Mouse (Mus musculus) lung, embryonic 14.5 days (tissue): ENCODE measurements around the gene Tdrd7. TPM values are rescaled to one million over a fixed set of nuclear protein-coding genes. Genes with fewer than 3 reads are reported as not detected.
A peak's percentile ranks its signal among the peaks of the same experiment; 100 is the strongest.

Experiments
- ATAC-seq: fragments of 200-750 bp; cut with Nextera tagmentation; 2 replicates; pipeline ENCODE4 v1.8.0; 2017; ENCODE audit warnings: mild to moderate bottlenecking, moderate TSS enrichment, moderate library complexity; ENCODE audit not compliant: insufficient read depth
- DNase-seq: peaks from one replicate; pipeline ENCODE4 v3.0.0-alpha.2; 2015
- H3K27ac ChIP-seq: fragments of 300-500 bp; sonication (generic); 2 replicates; pipeline ENCODE4 v1.5.1; 2014; ENCODE audit warnings: low read depth, mild to moderate bottlenecking, moderate library complexity
- H3K27me3 ChIP-seq: fragments of 300-500 bp; sonication (generic); 2 replicates; pipeline ENCODE4 v1.6.1; 2014; ENCODE audit warnings: low read length, control low read depth; ENCODE audit not compliant: insufficient read depth
- H3K36me3 ChIP-seq: fragments of 300-500 bp; sonication (generic); 2 replicates; pipeline ENCODE4 v1.6.1; 2014; ENCODE audit warnings: control low read depth; ENCODE audit not compliant: insufficient read depth
- H3K4me1 ChIP-seq: fragments of 300-500 bp; sonication (generic); 2 replicates; pipeline ENCODE4 v1.6.1; 2014; ENCODE audit warnings: antibody characterized with exemption, control low read depth; ENCODE audit not compliant: insufficient read depth
- H3K4me2 ChIP-seq: fragments of 300-500 bp; sonication (generic); 2 replicates; pipeline ENCODE4 v1.6.1; 2014; ENCODE audit warnings: mild to moderate bottlenecking
- H3K4me3 ChIP-seq: fragments of 300-500 bp; sonication (generic); 2 replicates; pipeline ENCODE4 v1.5.1; 2014; ENCODE audit warnings: low read depth, low read length
- H3K9ac ChIP-seq: fragments of 300-500 bp; sonication (generic); 2 replicates; pipeline ENCODE4 v1.6.1; 2014
- H3K9me3 ChIP-seq: fragments of 300-500 bp; sonication (generic); 2 replicates; pipeline ENCODE4 v1.6.1; 2016; ENCODE audit warnings: low read depth, low read length, control low read depth
- CTCF ChIP-seq: IDR thresholded peaks from 2 replicates; pipeline ENCODE4 v1.5.1; 2016; ENCODE audit warnings: antibody characterized with exemption, low read depth
- WGBS: fragments of 180-500 bp; shearing (Covaris S2); extraction: QIAGEN DNeasy Blood & Tissue Kit; methylation state at CpG from one replicate; pipeline ENCODE4 v1.1.7; 2014; 5-methylcytosine and 5-hydroxymethylcytosine counted together
- polyA plus RNA-seq: library from polyadenylated mRNA; unstranded; fragments of >200 nt; fragmentation: Nextera tagmentation; extraction: Ambion mirVana; gene quantifications from 2 replicates; pipeline ENCODE4 v1.2.1, GENCODE M21; 2014

Tdrd7 gene
- polyA plus RNA-seq, 1 experiment from 2014 or later = 15.8 TPM

DNA sequence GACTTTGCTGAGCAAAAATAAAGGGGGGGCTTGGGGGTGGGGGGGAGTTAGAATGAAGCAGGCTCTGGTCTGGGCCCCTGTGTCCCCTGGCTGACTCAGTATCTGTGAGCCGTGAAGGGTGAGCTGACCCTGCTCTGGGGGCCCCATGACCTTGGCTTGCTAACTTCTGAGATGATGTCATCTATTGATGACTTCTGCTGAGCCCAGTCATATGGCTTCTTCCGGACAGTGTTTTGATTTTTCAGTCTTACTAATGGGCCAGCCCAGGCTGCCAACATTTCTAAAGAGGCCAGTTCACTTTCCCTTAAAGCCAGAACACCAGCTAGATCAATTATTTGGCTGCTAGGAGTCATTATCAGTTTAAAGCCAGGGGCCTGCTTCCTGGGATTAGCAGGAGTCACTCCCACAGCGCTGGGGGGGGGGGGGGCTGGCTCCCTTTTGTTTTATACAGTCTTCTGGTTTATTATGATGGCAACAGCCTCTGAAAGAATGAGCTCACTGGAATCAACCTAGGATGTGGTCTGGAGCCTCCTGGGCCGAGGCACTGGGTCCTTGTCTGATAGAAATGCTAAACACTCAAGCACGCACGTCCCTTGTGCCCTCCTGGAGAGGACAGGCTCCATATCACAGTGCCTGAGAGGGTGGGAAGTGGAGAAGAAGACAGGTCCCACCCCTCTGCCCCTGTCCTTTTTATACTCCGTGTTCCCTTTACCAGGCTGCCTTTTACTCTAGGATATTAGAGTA lies 76.8 kb downstream of the Tdrd7 start:
- H3K4me3 ChIP-seq = peak overlapping the region; percentile 15; the same call in 1 of the 2 replicates
- DNase-seq (no peak), ATAC-seq (no peak)
- no peaks in the 10 kb centered on the region for H3K36me3 ChIP-seq
- no peaks in the 10 kb centered on the region for H3K4me1 ChIP-seq
- no peaks in the 10 kb centered on the region for H3K9me3 ChIP-seq
- H3K4me2 ChIP-seq = peak overlapping the region; percentile 34
- peaks cover 40% of the 10 kb centered on the region for H3K27me3 ChIP-seq
- peak overlapping the region; percentile 63 for H3K27ac ChIP-seq
- WGBS = 23% methylated on average over 7 of the region's 7 CpGs
- H3K9ac ChIP-seq = no peak overlapping the region
- TF ChIP-seq CTCF = no peak

GRCm38 (mm10) chr4:46042505-46042850 lies 77.3 kb downstream of the Tdrd7 start:
- H3K27ac ChIP-seq = no peak overlapping the region
- no peak overlapping the region for H3K9ac ChIP-seq
- H3K4me1 ChIP-seq = no peaks in the 10 kb centered on the region
- no peak overlapping the region for H3K4me3 ChIP-seq
- ATAC-seq (no peak), DNase-seq (no peak)
- H3K4me2 ChIP-seq = peak overlapping the region; percentile 34; the same call in 1 of the 2 replicates
- TF ChIP-seq CTCF = no peak
- H3K9me3 ChIP-seq = no peaks in the 10 kb centered on the region
- H3K36me3 ChIP-seq = no peaks in the 10 kb centered on the region
- 41% methylated on average over 5 of the region's 5 CpGs for WGBS
- H3K27me3 ChIP-seq = peaks cover 38% of the 10 kb centered on the region

GRCm38 (mm10) chr4:46043361-46043760 lies 78.2 kb downstream of the Tdrd7 start:
- Histone ChIP-seq H3K4me3 (no peak overlapping the region), H3K4me2 (no peak overlapping the region), H3K9ac (no peak overlapping the region), H3K4me1 (no peaks in the 10 kb centered on the region), H3K9me3 (no peaks in the 10 kb centered on the region), H3K27me3 (peaks cover 29% of the 10 kb centered on the region), H3K36me3 (no peaks in the 10 kb centered on the region), H3K27ac (no peak overlapping the region)
- TF ChIP-seq CTCF = no peak
- 71% methylated on average over 8 of the region's 8 CpGs for WGBS
- ATAC-seq = no peak
- DNase-seq = no peak

DNA sequence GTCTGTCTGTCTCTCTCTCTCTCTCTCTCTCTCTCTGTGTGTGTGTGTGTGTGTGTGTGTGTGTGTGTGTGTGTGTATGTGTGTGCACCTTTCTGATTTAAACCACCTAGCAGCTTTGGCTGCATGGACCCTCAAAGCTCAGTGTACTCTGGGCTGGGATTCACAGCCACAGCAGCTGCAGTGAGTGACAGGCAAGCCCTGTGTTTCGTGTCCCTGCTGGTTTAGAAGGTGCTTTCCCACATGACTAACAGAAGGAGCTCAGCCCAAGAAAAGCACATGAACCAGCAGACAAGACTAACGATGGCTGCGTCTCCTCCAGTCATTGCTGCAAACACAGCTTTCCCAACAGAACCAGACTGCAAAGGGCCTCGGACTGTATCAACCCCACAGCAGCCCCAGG lies 82.8 kb downstream of the Tdrd7 start:
- Histone ChIP-seq H3K36me3 (no peaks in the 10 kb centered on the region), H3K9me3 (no peaks in the 10 kb centered on the region), H3K27ac (no peak overlapping the region), H3K27me3 (no peaks in the 10 kb centered on the region), H3K4me2 (no peak overlapping the region), H3K4me1 (no peaks in the 10 kb centered on the region), H3K9ac (no peak overlapping the region), H3K4me3 (no peak overlapping the region)
- WGBS = 62% methylated on average over 4 of the region's 4 CpGs
- ATAC-seq (no peak), DNase-seq (no peak)
- no peak for TF ChIP-seq CTCF

- Histone ChIP-seq H3K4me2 (no peak overlapping the region), H3K27me3 (no peaks in the 10 kb centered on the region), H3K4me3 (no peak overlapping the region), H3K27ac (no peak overlapping the region), H3K36me3 (no peaks in the 10 kb centered on the region), H3K9me3 (no peaks in the 10 kb centered on the region), H3K4me1 (no peaks in the 10 kb centered on the region), H3K9ac (no peak overlapping the region)
- no peak for TF ChIP-seq CTCF
- 82% methylated on average over 7 of the region's 7 CpGs for WGBS
- ATAC-seq (no peak), DNase-seq (no peak)
Measured at GRCm38 (mm10) chr4:46048418-46048817, 83.3 kb downstream of the Tdrd7 start.

- ATAC-seq = no peak
- Histone ChIP-seq H3K27ac (no peak overlapping the region), H3K9me3 (no peaks in the 10 kb centered on the region), H3K27me3 (no peaks in the 10 kb centered on the region), H3K36me3 (no peaks in the 10 kb centered on the region), H3K4me1 (no peaks in the 10 kb centered on the region), H3K4me3 (no peak overlapping the region), H3K4me2 (no peak overlapping the region), H3K9ac (no peak overlapping the region)
- DNase-seq = no peak
- TF ChIP-seq CTCF = no peak
- WGBS = 85% methylated on average over 9 of the region's 9 CpGs
Measured at GRCm38 (mm10) chr4:46053323-46054107, 88.4 kb downstream of the Tdrd7 start.

GRCm38 (mm10) chr4:46056163-46056562 lies 91.0 kb downstream of the Tdrd7 start:
- H3K36me3 ChIP-seq = no peaks in the 10 kb centered on the region
- no peak overlapping the region for H3K27ac ChIP-seq
- DNase-seq (no peak), ATAC-seq (no peak)
- H3K27me3 ChIP-seq = no peaks in the 10 kb centered on the region
- TF ChIP-seq CTCF = no peak
- no peak overlapping the region for H3K9ac ChIP-seq
- 77% methylated on average over 5 of the region's 5 CpGs for WGBS
- no peak overlapping the region for H3K4me3 ChIP-seq
- no peaks in the 10 kb centered on the region for H3K9me3 ChIP-seq
- no peak overlapping the region for H3K4me2 ChIP-seq
- no peaks in the 10 kb centered on the region for H3K4me1 ChIP-seq
